Mouse (Mus musculus) mouse embryonic stem cell (cell line): ENCODE results near the gene Sdsl.
"Not testable (repeated sequence)": the region's sequence is repeated elsewhere in the genome, so short reads cannot be mapped to it uniquely, and the experiment has no call there.

Source experiments
- in situ Hi-C, 2 experiments: fragments of 300-500 bp; cut with MboI; formaldehyde crosslinking; loops; 1 replicate in 1 of 2; 3 replicates in 1 of 2; pipeline ENCODE4 v1.14.3; 2019 to 2020; ENCODE audit warnings: low sequenced_read_pairs in 2 of 2, low pct_unique_long_range_greater_than_20kb in 1 of 2, mixed read lengths in 1 of 2; ENCODE audit not compliant: unreplicated experiment in 1 of 2

The Sdsl gene

GRCm38 (mm10) chr5:120472770-120473169 lies at the start of gene Sdsl:
Gene Sdsl, minus strand, starts transcription at chr5:120472810.
- in situ Hi-C loops, result loop anchor here in 1 of 2 experiments (25.0 kb wide), 1 partner anchor 185 kb away; no protein-coding TSS in a partner anchor

GRCm38 (mm10) chr5:120517552-120517951 lies 44.9 kb upstream of the Sdsl start:
- in situ Hi-C loops, result loop anchor here in 1 of 2 experiments (10.0 kb wide), 1 partner anchor 87 kb away; no protein-coding TSS in a partner anchor

- in situ Hi-C loops, result loop anchor here in 1 of 2 experiments (10.0 kb wide), 1 partner anchor 88 kb away; no protein-coding TSS in a partner anchor
Measured at GRCm38 (mm10) chr5:120516221-120516984, 43.8 kb upstream of the Sdsl start.

GRCm38 (mm10) chr5:120515451-120515850 lies 42.8 kb upstream of the Sdsl start:
- in situ Hi-C loops, result loop anchor here in 1 of 2 experiments (10.0 kb wide), 1 partner anchor 89 kb away; no protein-coding TSS in a partner anchor

GRCm38 (mm10) chr5:120514754-120515153 lies 42.1 kb upstream of the Sdsl start:
- in situ Hi-C loops, result loop anchor here (5.0 to 10.0 kb wide), 2 partner anchors 73 to 90 kb away; partner anchors contain the start of genes Iqcd (in 1 of the 2) and Tpcn1 (in 1 of the 2)

GRCm38 (mm10) chr5:120514031-120514677 lies 41.5 kb upstream of the Sdsl start:
- in situ Hi-C loops, result loop anchor here (5.0 to 10.0 kb wide), 2 partner anchors 73 to 91 kb away; partner anchors contain the start of genes Iqcd (in 1 of the 2) and Tpcn1 (in 1 of the 2)

- in situ Hi-C loops, result loop anchor here (5.0 to 10.0 kb wide), 2 partner anchors 74 to 92 kb away; partner anchors contain the start of genes Iqcd (in 1 of the 2) and Tpcn1 (in 1 of the 2)
Measured at GRCm38 (mm10) chr5:120512911-120513555, 40.4 kb upstream of the Sdsl start.

GRCm38 (mm10) chr5:120511643-120512220 lies 39.1 kb upstream of the Sdsl start:
- in situ Hi-C loops, result loop anchor here (5.0 to 10.0 kb wide), 2 partner anchors 76 to 93 kb away; partner anchors contain the start of genes Iqcd (in 1 of the 2) and Tpcn1 (in 1 of the 2)

GRCm38 (mm10) chr5:120510982-120511642 lies 38.5 kb upstream of the Sdsl start, which contains the start of gene Slc8b1:
Gene Slc8b1, plus strand, starts transcription at chr5:120511168.
- in situ Hi-C loops, result loop anchor here (5.0 to 10.0 kb wide), 2 partner anchors 76 to 94 kb away; partner anchors contain the start of genes Iqcd (in 1 of the 2) and Tpcn1 (in 1 of the 2)

GRCm38 (mm10) chr5:120507311-120507710 lies 34.7 kb upstream of the Sdsl start:
- in situ Hi-C loops, result no loop called here

GRCm38 (mm10) chr5:120506490-120506889 lies 33.9 kb upstream of the Sdsl start:
- in situ Hi-C loops, result no loop called here

GRCm38 (mm10) chr5:120505781-120506180 lies 33.2 kb upstream of the Sdsl start:
- in situ Hi-C loops, result no loop called here

GRCm38 (mm10) chr5:120505368-120505767 lies 32.8 kb upstream of the Sdsl start:
- in situ Hi-C loops, result no loop called here

GRCm38 (mm10) chr5:120503144-120503795 lies 30.7 kb upstream of the Sdsl start, which contains the start of gene Plbd2:
Gene Plbd2, minus strand, starts transcription at chr5:120503625.
- in situ Hi-C loops, result no loop called here

GRCm38 (mm10) chr5:120502675-120503143 lies 30.1 kb upstream of the Sdsl start:
- in situ Hi-C loops, result no loop called here

GRCm38 (mm10) chr5:120502147-120502621 lies 29.6 kb upstream of the Sdsl start:
- in situ Hi-C loops, result no loop called here

- in situ Hi-C loops, result not testable (repeated sequence)
Measured at GRCm38 (mm10) chr5:120500609-120501008, 28.0 kb upstream of the Sdsl start.
